Mouse (Mus musculus) MN1 (cell line): ENCODE data around the gene 4933427D14Rik.
A peak's percentile ranks its signal among the peaks of the same experiment; 100 is the strongest.

Experiments
- DNase-seq: peaks from one replicate; pipeline ENCODE4 v3.0.0-alpha.2; 2016; ENCODE audit warnings: low spot score

Gene 4933427D14Rik

DNA sequence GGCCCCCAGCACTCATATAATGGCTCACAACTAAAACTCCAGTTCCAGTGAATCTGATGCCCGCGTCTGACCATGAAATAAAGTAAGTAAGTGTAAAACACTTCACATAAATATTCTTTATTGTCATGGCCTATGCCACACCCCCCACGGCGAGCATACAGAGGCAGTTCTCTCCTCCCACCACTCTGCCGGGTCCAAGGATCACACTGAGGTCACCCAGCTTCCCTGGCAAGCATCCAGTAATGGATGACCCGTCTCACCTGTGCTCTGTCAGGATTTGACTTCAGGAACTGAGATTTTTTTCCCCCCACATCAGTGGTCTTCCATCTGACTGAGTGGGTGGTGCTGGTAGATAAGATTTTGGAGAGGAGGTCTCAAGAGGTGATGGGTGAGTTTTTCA is 67.1 kb downstream of the 4933427D14Rik start:
- DNase-seq, result no peak

DNA sequence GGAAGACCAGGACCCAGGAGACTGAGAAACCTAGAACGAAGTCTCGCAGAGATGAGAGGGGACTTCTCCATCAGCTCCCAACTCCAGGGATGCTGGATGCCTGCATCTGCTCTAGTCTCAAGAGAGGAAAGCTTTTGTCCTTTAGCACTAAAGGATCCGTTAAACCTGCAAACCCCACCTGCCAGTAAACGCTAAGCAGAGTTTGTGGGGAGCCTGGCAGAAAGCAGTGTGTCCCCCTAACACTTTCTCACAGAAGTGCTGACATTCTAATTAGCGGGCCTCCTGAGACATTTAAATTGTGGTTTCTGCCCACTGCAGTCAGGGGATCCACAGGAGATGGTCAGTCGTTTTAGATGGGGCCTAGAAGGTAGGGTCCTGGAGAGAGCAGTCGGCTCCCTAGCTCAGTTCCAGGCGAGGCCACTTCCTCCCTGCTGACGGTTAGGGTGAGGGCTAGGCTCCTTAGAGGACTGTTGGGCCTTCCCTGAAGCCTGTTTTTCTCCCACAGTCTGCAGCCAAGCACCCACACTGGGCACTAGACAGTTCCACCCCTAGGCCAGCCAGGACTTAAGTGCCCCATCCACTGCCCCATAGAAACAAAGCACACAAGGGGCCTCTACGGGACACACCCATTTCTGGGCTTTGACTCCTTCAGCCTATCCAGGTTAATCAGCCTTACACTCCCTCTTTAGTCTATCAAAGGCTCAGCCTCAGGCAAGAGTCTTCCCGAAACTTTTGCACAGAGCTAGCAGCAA is 70.9 kb downstream of the 4933427D14Rik start:
- no peak for DNase-seq

DNA sequence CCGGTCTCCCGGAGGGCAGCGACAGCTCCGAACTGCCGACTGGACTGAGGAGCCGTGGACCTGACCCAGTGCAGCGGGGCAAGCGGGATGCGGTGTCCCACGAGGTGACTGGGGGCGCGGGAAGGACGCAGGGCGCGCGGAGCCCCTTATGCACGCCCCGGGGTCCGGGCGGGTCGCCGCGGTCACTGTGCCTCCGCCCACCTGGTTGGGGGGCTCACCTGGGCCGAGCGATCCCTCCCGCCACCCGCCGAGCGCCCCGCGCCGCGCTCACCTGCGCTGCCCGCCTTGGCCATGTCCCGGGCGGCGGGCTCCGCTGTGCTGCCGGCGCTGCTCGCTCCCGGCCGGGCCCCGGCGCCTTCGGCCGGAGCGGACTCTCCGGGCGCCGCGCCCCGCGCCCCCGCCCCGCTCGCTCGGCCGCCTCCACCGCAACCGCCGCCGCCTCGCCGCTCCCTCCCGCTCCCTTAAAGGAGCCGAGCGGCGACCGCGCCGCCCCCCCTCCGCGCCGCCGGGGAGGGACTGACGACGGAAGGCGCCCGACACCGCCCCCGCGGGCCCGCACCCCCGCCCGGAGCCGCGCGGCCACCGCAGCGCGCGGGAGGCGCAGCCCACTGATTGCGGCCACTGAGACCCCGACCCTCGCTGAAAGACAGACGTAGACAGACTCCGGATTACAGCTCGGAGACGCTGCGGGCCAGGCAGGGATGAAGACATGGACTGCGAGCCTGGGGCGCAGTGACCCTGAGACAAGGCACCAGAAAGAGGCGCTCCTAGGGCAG is 71.7 kb downstream of the 4933427D14Rik start, which contains the start of gene Pitpnm3:
TSS of gene Pitpnm3 (minus strand) at position 396 of the 776 bp plus-strand sequence.
- no peak for DNase-seq

DNA sequence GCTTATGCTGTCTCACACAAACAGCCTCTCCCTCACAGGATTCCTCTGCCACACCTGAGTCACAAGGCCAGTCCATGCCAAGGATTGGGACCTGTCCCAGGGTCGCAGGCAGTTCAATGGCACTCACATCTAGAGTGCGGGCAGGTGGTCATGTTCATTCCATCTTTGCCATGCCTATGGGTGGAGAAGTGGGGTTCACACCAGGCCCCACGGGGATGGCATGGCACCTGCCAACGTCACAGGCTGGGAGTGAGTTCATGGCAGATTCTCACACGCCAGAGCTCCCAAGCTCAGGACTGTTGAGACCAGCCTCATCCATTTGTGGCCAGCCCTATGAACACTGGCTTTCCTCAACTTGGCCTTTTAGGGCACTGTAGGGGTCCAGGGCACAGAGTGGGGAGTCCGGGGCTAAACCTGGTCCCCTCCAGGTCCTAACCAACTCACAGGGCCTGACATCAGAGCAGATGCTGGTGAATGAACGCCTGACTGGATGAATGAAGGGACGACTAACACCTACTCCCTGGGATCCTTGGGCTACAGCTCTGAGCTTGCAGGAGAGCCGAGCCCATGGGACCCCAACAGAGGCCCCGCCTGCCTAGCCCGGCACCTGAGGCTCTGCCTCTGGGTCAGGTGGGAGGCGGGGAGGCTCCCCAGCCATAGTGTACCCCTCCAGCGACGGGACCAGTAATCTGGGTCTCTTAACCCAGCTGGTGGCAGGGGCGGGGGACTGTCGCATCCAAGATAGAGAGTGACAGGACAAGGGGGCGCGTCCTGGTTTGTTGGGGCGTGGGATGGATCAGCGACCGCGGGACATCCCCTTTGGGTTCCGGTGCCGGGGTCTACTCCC is 72.5 kb downstream of the 4933427D14Rik start:
- DNase-seq, result no peak

DNA sequence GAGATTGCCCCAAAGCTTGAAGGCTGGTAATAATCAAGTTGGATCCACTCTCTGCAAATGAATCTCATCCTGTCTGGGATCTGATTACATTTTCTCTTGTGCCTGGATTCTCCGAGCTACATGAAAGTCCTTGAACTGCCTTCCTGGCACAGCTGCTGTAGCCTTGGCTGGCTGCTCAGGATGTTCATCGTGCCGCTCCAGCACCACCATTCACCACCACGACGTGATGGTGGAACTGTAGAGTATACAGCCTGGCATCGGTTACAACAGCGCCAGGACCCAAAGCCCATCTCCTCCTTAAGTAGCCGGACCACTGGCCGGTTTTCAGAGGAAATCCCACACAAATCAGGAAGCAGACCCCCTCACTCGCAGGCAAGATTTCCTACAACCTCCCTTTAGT is 74.2 kb downstream of the 4933427D14Rik start:
- no peak for DNase-seq

DNA sequence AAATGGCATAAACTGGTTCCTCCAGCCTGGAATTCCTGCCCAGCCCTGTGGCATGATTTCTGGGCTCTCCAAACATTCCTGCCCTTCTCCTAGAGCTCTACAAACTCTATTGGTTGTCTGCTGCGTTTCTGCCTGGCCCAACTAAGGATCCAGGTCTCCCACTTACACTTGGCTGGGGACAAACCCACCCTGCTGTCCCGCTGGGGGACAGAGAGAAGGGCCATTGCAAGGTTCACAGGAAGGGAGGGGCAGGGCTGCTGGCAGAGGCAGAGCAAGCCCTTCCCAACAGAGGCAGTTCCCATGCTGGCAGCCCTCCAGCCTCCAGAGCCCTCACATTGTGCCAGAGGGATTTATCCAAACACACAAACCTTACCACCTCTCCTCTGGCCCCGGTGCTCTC is 75.0 kb downstream of the 4933427D14Rik start:
- DNase-seq, result peak; percentile 41

DNA sequence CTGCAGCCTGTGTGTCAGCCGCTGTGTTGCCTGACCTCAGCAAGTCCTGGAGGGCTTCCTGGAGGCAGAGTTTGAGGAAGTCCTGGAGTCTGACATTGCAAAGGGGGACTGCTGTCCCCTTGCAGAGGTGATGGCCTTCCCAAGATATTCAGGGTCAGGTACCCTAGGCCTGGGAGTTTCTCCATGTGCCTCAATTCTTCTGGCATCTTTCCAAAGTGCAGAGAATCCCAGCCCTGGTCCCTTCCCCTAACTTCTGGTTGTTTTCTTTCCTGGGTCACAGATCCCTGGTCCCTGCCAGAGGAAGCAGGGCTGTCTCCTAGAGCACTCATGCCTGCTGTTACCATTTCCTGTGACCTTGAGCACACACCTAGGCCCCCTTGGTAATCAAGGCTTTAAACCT is 75.6 kb downstream of the 4933427D14Rik start:
- DNase-seq, result no peak

DNA sequence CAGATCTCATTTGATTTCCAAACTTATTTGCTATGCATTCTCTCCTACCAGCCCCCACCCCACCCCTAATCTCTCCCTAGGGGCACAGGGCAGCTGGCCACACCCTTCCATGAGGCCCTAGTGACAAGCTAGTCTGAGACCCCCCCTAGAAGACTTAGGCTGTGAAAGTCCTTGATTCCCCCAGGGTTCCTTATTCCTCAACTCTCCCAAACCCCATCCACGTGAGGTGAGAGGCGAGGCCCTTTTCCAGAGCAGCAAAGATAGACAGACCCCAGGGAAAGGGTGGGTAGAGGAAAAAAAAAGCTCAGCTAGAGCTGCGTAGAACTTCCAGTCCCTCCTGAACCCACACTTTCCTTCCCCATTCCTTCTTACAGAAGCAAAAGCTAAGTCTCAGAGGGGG is 76.4 kb downstream of the 4933427D14Rik start:
- no peak for DNase-seq

DNA sequence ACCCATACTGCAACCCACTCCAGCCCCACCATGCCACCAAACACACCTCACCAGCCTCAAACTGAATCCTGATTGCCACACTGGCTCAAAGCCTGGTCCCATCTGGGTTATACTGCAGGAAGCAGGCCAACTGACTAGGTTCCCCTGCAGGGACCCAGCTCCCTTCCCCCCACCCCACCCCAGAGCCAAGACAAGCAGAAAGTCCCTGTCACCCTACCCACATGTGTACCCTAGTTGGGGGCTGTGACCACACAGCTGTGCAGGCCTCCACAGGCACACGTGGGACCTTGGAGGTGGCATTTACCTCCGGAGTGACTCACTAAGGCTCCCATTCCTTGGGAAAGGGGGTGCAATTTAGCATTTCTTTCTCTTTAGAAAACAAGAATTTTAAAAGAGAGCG is 76.8 kb downstream of the 4933427D14Rik start:
- no peak for DNase-seq

DNA sequence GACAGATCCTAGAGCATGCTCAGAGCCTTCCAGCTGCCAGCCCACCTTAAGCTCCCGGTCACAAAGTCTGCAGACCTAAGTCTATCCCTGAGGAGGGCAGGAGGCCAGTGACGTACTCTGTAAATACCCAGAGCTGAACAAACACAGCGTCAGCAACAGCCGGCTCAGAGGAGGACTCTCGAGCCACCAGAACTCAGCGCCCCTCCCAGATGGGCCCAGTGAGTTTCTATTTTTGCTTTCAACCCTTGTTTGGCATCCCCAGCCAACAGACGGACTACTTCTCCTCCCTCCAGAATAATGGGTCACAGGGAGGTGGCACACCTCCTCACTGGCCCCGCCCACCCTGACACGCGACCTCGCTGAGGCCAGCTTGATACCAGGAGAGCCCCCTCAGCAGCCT is 77.2 kb downstream of the 4933427D14Rik start:
- DNase-seq, result no peak

DNA sequence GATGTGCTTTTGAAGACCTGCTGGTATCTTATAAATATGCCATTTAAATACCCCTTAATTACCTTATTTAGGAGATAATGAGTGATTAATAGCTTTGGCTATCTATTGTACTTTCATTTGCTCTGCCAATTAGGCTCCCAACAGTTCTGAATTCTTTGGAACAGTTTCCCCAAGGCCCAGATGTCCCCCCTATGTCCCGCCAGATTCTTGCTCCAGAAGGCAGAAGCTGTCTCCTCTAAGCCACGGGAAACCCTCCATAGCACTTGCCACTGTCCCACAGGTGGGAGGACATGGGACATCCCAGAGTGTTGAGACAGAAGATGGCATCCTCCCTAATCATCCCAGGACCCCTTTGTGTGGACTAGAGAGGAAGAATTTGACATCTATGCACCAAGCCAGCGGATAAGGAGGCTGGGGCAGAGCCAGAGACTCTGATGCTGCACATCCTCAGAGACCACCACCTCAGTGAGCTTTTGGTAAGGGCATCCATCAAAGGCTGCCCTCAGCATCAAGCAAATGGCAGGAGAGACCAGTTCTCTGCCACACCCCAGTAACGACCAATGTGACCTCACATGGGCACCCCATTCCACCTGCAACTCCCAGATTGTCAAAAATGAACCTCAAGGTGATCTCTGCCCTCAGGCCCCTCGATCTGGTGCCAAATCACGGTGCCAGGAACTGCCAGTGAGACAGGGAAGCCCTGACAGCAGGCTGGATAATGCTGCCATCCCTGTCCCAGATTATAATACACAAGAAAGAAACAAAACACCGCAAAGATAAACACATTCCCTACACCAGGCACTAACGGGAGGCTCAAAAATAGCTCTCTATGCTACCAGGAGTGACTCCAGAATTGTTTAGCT is 78.0 kb downstream of the 4933427D14Rik start:
- DNase-seq, result no peak

DNA sequence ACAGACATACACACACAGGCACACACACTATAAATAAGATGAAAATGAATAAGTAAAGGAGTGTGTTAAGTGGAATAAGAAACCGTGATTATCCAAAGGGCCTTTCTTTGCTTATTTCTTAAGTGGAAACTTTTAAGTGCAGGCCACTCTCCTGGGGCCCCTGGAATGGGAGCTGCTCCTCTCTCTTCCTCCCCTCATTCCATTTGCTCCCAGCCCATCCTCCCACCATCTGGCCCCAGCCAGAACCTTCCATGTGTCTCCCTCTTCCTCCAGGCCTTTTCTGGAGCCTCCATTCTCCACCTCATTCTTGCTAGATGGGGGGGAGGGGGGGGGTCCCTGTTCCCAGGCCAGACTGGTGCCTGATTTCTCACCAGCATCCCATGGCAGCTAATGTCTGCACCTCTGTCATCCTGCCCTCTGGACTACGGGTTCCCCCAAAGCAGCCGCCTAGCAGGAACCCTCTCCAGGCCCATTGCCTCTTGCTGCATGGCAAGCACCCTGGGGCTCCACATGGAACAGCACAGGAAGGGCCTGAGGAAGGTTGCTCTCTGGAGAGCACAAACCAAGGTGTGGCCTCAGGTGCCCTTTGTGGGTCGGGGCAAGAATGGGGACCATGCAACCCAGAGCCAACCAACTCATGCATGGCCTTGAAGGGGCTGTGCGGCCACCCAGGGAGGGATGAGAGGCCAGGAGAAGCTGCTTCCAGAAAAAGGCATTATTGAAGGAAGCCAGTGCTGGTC is 79.6 kb downstream of the 4933427D14Rik start:
- DNase-seq, result no peak

DNA sequence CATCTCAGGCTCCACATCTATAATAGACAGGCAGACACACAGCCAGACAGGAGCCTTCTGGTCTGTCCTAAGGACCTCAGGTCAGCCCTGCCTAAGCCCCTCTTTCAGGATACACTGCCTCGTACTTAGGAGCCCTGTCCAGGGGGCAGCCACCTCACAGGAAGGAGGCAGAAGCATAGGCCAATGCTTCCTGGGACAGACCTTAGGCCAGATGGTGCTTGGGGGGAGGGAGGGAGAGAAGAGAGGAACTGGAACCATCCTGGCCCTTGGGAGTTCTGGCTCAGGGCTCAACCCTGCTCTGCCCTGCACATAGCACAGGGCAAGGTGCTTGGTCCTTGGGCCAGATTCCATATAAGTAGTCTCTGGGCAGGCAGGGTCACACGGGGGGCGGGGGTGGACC is 81.5 kb downstream of the 4933427D14Rik start:
- DNase-seq, result no peak

DNA sequence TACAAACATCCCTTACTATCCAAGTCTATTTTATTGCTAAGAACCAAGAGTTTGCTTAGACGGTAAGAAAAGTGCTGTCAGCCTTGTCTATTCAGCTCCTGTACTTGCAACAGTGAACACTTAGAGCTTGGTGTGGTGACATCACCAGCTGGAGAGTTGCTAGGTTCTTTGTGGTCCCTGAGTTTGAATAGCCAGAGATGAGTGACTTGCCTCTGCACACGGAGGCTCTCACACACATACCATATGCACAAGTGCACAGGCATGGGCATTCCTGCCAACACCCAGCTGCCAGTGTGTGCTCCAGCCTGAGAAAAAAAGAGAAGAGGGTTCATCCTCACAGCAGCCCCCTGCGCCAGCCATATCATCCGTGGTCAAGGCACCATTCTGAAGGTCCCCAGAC is 83.7 kb downstream of the 4933427D14Rik start:
- no peak for DNase-seq

DNA sequence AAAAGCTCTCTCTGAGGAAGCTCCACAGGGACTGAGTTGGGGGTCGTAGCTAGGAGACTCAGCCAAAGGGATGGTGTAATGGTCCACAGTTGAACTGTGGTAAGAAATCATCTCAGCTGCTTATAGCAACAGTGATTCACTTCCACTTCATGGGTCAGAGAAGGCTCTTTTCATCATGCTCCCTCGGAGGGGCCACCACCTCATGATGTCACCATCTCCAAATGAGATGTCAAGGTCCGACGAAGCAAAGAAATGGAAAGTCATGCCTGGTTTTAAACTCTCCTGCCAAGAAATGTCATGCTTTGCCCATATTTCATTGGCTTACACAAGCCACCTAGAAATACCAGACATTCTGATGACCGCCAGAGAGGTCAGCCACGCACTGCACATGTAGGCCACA is 86.9 kb downstream of the 4933427D14Rik start:
- no peak for DNase-seq

DNA sequence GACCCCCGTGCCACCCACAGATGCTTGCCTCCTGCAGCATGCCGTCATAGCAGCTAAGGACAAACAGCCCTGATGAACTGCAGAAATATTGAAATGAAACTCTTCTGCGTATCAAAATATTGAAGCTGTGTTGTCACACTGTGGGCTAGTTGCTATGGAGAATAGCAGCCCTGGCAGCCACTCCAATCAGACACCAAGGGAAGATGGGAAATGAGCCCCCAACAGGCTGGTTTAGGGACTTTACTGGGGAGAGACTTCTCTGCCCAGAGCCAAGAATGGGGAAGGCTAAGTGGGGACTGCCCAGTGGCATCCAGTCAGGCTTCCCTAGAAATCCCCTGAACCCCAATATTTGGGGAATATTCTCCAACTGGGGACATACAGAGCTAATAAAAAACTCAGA is 88.6 kb downstream of the 4933427D14Rik start:
- DNase-seq, result no peak

DNA sequence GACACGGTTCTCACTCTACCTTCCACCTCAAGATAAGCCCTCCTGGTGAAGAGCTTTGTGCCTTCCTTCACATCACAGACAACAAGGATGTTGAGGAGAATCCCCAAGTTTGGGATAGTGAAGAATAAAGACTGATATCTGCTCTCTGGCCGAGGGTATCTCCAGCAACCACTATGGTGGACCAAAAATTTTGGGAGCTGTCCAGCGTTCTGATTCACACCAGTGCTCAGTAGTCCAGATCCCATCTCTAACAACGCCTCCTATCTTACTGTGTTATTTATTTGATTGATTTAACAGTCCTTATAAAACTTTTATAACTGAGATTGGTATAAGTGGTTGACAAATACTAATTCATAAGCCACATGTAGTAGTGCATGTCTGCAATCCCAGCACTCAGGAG is 94.0 kb downstream of the 4933427D14Rik start:
- no peak for DNase-seq

DNA sequence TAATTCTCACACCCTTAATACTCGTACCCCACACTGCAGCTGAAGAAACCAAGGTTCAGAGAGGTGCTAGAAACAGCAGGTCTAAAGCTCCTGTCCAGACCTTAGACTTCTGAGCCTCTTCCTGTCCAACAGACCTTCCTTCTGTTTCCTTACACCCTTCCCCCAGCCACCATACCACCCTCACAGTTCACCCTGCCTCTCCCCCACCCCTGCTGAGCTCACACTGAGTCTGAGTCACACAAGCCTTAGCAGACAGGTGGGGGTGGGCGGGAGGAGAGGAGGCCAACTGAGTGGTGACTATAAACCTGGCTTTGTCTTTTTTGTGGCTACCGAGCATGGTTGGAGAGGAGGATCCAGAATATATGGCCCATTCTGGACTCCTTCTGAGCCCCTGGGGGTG is 96.5 kb downstream of the 4933427D14Rik start:
- DNase-seq, result no peak

DNA sequence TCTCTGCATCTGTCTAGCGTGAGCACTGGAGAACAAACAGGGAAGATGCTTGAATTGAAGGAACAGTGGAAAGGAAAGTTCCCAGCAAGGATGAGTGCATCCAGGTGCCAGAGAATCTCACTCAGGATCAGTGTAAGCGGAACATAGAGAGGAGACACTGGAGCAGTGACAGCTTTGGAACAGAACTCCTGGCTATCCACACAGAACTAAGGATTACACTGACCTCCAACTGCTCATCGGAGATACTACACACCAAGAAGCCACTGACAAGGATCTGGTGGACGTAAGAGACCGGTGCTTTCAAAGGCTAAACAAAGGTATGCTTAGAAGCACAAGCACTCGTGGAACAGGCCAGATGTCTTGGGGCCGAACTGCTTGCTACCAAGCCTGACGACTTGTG is 103.0 kb downstream of the 4933427D14Rik start:
- DNase-seq, result no peak
